Mouse (Mus musculus): ENCODE data around the gene Ephb2. TPM values are rescaled to one million over a fixed set of nuclear protein-coding genes. Genes with fewer than 3 reads are reported as not detected.

The Ephb2 gene
- total RNA-seq, 1 experiment from 2014 or later, result 11.3 TPM

- DNase-seq, result no peak
Observed at GRCm38 (mm10) chr4:136731008-136731609, 104.7 kb downstream of the Ephb2 start.

DNA sequence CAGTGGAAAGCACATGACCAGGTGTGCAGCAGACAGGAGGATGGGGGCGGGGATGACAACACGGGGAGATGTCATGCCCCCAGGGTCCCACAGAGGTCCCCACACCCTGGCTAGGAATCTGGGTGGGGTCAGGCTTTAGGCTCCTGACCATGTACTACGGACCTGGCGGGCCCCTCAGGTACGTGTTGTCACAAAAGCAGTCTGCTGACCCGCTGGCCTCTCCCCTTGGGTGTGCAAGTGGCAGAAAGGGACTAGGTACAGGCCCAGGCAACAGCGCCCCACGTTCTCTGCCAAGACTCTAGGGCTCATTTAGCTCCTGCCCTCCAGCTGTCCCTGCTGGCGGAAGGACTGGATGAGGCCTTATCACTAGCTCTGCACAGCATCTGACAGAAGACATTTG is 105.3 kb downstream of the Ephb2 start:
- no peak for DNase-seq

GRCm38 (mm10) chr4:136729574-136729973 is 106.2 kb downstream of the Ephb2 start:
- no peak for DNase-seq

DNA sequence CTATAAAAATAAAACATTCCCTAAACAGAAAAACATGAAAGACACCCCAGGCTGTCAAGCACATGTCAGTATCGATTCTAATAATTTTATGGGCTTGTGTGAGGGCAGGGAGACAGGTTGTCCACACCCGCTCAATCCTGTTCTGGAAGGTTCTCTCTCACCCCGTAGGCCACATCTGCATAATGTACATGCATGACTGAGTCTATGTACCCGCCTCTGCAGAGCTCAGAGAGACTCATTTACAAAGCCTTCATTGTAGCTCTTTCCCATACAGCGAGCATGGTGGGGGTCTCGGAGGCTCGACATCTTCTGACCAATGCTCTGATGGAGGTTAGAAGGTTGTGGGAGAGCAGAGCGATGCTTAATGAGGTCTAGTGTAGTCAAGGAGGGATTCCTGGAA is 108.8 kb downstream of the Ephb2 start:
- DNase-seq, result no peak

DNA sequence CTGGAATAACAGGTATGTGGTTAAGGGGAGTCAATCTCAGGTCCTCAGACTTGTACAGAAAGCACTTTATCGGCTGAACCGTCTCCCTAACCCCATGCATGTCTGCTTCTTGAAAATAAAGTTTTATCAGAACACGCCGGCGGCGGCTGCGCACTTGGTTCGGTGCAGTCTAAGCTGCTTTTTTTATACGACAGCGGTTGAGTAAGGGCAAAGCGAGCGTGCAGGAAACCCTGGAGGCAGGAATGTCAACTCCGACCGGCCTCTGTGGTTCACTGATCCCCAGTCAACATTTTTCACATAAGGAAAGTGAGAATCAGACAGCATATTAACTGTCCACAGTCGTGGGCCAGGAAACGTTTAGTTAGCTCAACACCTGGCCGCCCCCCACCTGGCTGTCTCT is 111.1 kb downstream of the Ephb2 start:
- DNase-seq, result peak; percentile 25

GRCm38 (mm10) chr4:136722361-136723082 is 113.3 kb downstream of the Ephb2 start:
- DNase-seq, result peak; percentile 79

GRCm38 (mm10) chr4:136721937-136722336 is 113.9 kb downstream of the Ephb2 start:
- no peak for DNase-seq

DNA sequence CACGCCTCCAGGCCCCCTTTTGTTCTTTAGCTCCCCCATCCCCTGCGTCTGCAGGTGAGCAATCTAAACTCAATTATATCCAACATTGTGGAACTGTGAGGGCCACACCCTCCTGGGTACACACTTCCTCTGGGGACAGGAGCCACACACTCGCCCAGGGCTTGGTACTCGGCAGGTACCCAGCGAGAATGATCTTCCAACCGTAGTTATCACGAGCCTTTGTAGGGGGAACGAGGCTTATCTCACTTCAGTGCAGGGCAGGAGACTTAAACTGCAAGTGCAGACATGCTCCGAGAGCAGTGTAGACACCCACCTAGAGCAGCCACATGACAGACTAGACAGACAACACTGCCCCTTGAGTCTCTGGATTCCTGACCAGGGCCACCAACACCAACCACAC is 115.8 kb downstream of the Ephb2 start:
- no peak for DNase-seq

GRCm38 (mm10) chr4:136718193-136718986 is 117.4 kb downstream of the Ephb2 start:
- peak; percentile 60 for DNase-seq

- no peak for DNase-seq
Observed at GRCm38 (mm10) chr4:136716561-136716972, 119.2 kb downstream of the Ephb2 start.

DNA sequence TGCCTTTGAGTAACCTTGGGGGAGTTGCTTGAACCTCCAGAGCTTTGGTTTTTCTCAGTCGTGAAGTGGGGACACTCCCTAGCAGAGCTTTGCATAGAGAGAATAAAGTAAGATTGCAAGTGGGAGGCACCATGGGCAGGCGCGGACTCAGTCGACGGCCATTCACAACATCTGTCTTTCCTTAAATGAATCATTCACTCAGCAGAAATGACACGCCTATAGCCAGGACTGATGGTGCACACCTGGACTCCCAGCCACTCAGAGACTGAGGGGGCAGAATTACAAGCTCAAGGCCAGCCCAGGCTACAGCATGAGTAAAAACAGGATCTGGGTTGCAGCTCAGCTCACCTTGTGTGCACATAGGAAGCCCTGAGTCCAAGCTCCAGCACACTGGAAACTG is 121.3 kb downstream of the Ephb2 start:
- DNase-seq, result no peak

DNA sequence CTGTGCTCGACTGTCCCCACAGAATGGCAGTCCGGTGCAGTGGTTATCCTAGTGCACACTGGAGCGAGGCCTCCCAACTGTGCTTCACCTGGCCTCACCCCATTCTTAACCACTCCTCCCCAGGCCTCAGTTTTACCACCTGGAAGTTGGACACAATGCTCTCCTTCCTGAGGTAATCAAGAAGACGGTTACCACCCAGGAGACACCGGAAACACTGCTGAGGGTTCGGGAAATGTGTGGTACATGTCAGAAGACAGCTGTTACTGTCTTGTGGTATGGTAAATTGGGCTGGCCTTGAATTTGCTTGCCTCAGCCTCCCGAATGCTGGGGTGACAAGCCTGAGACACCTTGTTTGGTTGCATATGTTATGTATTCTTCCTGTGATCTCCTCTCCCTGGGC is 121.9 kb downstream of the Ephb2 start:
- DNase-seq, result no peak

DNA sequence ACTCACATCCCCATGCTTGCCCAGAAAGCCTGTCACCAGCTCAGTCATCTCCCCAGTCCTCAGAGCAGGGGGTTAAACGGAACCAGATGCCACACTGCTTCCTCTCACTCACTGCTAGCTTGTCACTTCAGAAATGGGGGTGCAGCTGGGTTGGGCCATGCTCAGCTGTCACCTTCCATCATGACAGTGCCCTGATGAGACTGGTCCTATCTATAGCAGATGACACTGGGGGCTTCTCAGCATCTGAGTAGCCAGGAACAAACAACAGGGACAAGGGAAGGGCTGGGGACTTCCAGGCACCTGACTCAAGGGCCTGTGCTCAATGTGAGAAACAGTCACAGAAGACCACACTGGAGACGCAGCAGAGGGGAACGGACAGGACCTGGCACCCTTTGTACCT is 122.4 kb downstream of the Ephb2 start:
- no peak for DNase-seq

GRCm38 (mm10) chr4:136711985-136712768 is 123.6 kb downstream of the Ephb2 start:
- DNase-seq, result no peak

DNA sequence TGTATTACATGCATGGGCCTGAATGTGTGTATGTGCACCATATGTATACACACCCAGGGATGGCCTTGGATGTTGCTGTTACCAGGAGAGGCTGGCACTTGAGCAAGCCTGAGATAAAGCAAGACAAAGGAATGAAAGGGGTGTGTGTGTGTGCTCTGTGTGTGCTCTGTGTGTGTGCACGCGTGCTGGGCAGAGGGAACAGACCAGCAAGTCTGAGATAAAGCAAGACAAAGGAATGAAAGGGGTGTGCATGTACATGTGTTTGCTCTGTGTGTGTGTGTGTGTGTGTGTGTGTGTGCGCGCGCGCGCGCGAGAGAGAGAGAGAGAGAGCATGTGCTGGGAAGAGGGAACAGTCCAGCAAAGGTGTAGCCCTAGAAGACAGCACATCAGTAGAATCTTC is 125.4 kb downstream of the Ephb2 start:
- no peak for DNase-seq

GRCm38 (mm10) chr4:136708956-136709355 is 126.8 kb downstream of the Ephb2 start:
- DNase-seq, result peak; percentile 53

- no peak for DNase-seq
Observed at GRCm38 (mm10) chr4:136706696-136707095, 129.1 kb downstream of the Ephb2 start.

DNA sequence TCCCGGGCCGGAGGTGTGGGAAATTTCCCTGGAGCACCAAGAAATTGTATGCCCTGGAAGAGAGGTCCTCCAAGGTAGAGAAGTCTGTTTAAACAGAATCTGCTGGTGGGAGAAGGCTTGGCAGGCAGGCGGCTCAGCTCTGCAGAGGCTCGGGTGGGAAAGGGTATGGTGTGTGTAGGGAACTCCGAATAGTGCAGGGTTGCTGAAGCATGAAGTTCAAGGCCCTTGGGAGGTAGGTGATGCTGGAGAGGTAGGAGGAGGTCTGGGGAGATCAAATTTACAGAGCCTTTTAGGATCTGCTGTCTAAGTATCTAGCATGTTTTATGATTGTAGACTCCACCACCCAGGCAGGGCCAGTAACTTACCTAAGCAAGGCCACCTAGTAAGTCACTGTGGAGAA is 130.7 kb downstream of the Ephb2 start:
- DNase-seq, result no peak

GRCm38 (mm10) chr4:136704551-136704950 is 131.2 kb downstream of the Ephb2 start:
- peak; percentile 71 for DNase-seq

- DNase-seq, result no peak
Observed at GRCm38 (mm10) chr4:136703351-136703750, 132.4 kb downstream of the Ephb2 start.

- DNase-seq, result no peak
Observed at GRCm38 (mm10) chr4:136702456-136702855, 133.3 kb downstream of the Ephb2 start.

- no peak for DNase-seq
Observed at GRCm38 (mm10) chr4:136701236-136701635, 134.6 kb downstream of the Ephb2 start.

GRCm38 (mm10) chr4:136699084-136699450 is 136.7 kb downstream of the Ephb2 start:
- DNase-seq, result no peak

Measured in adrenal gland, postnatal 14 days (tissue).